12 mouse cellular contexts compared by ENCODE assay signal in genomic region chr4:47161103-47161755, GRCm38 (mm10). TPM values are rescaled to one million over a fixed set of nuclear protein-coding genes. Genes with fewer than 3 reads are reported as not detected.
DNase-seq lines count a peak whose midpoint lies in the region; ATAC-seq and TF ChIP-seq lines count a peak whose summit lies in the region.
"Had no signal": no experiment of that assay in that cellular context is flagged by ENCODE, and none has a peak within 500 bp of the region (broad histone marks: within the 10 kb centered on the region; RNA-seq: fewer than 3 reads in every experiment).

No protein-coding gene starts in this region.

- no peaks in the 10 kb centered on the region for H3K36me3 ChIP-seq in kidney, embryonic 15.5 days
- no peaks in the 10 kb centered on the region for H3K36me3 ChIP-seq in hindbrain, embryonic 13.5 days
- H3K36me3 ChIP-seq in neural tube, embryonic 13.5 days, result no peaks in the 10 kb centered on the region
- H3K36me3 ChIP-seq: liver, embryonic 15.5 days had no signal

- H3K4me3 ChIP-seq in kidney, embryonic 15.5 days (replicated peaks), result no peak overlapping the region
- no peak overlapping the region for H3K4me3 ChIP-seq in hindbrain, embryonic 13.5 days
- H3K4me3 ChIP-seq in neural tube, embryonic 13.5 days, result no peak overlapping the region
- H3K4me3 ChIP-seq in left cerebral cortex, adult 2 months, result no peak overlapping the region
- H3K4me3 ChIP-seq: liver, embryonic 15.5 days had no signal

- H3K4me1 ChIP-seq in kidney, embryonic 15.5 days, result peaks cover 8% of the 10 kb centered on the region; the same call in 1 of the 2 replicates
- H3K4me1 ChIP-seq in hindbrain, embryonic 13.5 days (replicated peaks), result peaks cover 10% of the 10 kb centered on the region
- H3K4me1 ChIP-seq in neural tube, embryonic 13.5 days (replicated peaks), result peaks cover 21% of the 10 kb centered on the region
- H3K4me1 ChIP-seq: liver, embryonic 15.5 days had no signal

- WGBS in kidney, embryonic 15.5 days, result 11% methylated on average over 4 of the region's 4 CpGs
- WGBS in hindbrain, embryonic 13.5 days, result 12% methylated on average over 3 of the region's 4 CpGs
- WGBS in neural tube, embryonic 13.5 days, result 6% methylated on average over 3 of the region's 4 CpGs

- intact Hi-C loops in left cerebral cortex, adult 2 months (cut with DNase I), result no loop called here

- no peak overlapping the region for H3K4me2 ChIP-seq in kidney, embryonic 15.5 days
- H3K4me2 ChIP-seq in hindbrain, embryonic 13.5 days, result no peak overlapping the region
- H3K4me2 ChIP-seq in neural tube, embryonic 13.5 days, result no peak overlapping the region
- H3K4me2 ChIP-seq: liver, embryonic 15.5 days had no signal

- no peak for DNase-seq in kidney, adult 11 months
- DNase-seq in brain, embryonic 14.5 days (ENCODE audit: low read depth), result peak; percentile 81
- DNase-seq in left cerebral cortex, adult 2 months (ENCODE audit: extremely low spot score in 1 of 2, low spot score in 2 of 2), result no peak
- no peak for DNase-seq in retina, embryonic 14.5 days (ENCODE audit: low spot score)
- DNase-seq: cerebellum, adult 8-10 months; heart, postnatal 10 days; kidney, postnatal 36 days; thymus, adult 18-20 months had no signal

- no peak for TF ChIP-seq CTCF in brain, embryonic 14.5 days (IDR thresholded peaks at IDR 0.05; ENCODE audit: borderline replicate concordance, extremely low read depth, insufficient read depth, insufficient read length)
- TF ChIP-seq CTCF in left cerebral cortex, adult 2 months (IDR thresholded peaks at IDR 0.05), result no peak

- no peak for ATAC-seq in kidney, embryonic 15.5 days (replicated peaks; ENCODE audit: low FRiP score)
- ATAC-seq in hindbrain, embryonic 13.5 days (ENCODE audit: low FRiP score), result peak; percentile 36; the same call in 1 of the 2 replicates
- peak; percentile 67 for ATAC-seq in neural tube, embryonic 13.5 days (ENCODE audit: low read depth)

- 0 out of 2 replicates have a peak overlapping the region, but pooled peaks have one; percentile 22 for H3K27ac ChIP-seq in kidney, embryonic 15.5 days
- H3K27ac ChIP-seq in hindbrain, embryonic 13.5 days, result no peak overlapping the region
- peak overlapping the region; percentile 49 for H3K27ac ChIP-seq in neural tube, embryonic 13.5 days (replicated peaks)
- H3K27ac ChIP-seq in left cerebral cortex, adult 2 months, result no peak overlapping the region
- H3K27ac ChIP-seq: liver, embryonic 15.5 days had no signal

- TF ChIP-seq POLR2A in brain, embryonic 14.5 days (IDR thresholded peaks at IDR 0.05; ENCODE audit: borderline replicate concordance, extremely low read depth, insufficient read depth, insufficient read length, poor library complexity, severe bottlenecking), result no peak

- no peak overlapping the region for H3K9ac ChIP-seq in kidney, embryonic 15.5 days
- no peak overlapping the region for H3K9ac ChIP-seq in hindbrain, embryonic 13.5 days
- no peak overlapping the region for H3K9ac ChIP-seq in neural tube, embryonic 13.5 days
- H3K9ac ChIP-seq: liver, embryonic 15.5 days had no signal

- H3K27me3 ChIP-seq in kidney, embryonic 15.5 days, result no peaks in the 10 kb centered on the region
- H3K27me3 ChIP-seq in hindbrain, embryonic 13.5 days, result 0 out of 2 replicates have a peak, but pooled peaks cover 3% of the 10 kb centered on the region
- no peaks in the 10 kb centered on the region for H3K27me3 ChIP-seq in neural tube, embryonic 13.5 days
- H3K27me3 ChIP-seq: liver, embryonic 15.5 days had no signal

- no peaks in the 10 kb centered on the region for H3K9me3 ChIP-seq in kidney, embryonic 15.5 days (replicated peaks)
- H3K9me3 ChIP-seq in hindbrain, embryonic 13.5 days, result peaks cover 8% of the 10 kb centered on the region; the same call in 1 of the 2 replicates
- 0 out of 2 replicates have a peak, but pooled peaks cover 5% of the 10 kb centered on the region for H3K9me3 ChIP-seq in neural tube, embryonic 13.5 days
- H3K9me3 ChIP-seq: liver, embryonic 15.5 days had no signal

RNA-seq across cellular contexts. Expression of gene Col15a1, which starts 46.7 kb away (rescaled TPM):
- polyA plus RNA-seq in kidney, embryonic 15.5 days (2015; fragmentation: Nextera tagmentation; extraction: Ambion mirVana), result 21.9 and 24.0 TPM in 2 replicates
- polyA plus RNA-seq in brain, embryonic 14.5 days (2012; rRNA removed), result 11.9 and 17.2 TPM in 2 replicates
- 2.9 and 3.7 TPM in 2 replicates for polyA plus RNA-seq in hindbrain, embryonic 13.5 days (2015; fragmentation: Nextera tagmentation; extraction: Ambion mirVana)
- 5.2 and 5.9 TPM in 2 replicates for polyA plus RNA-seq in neural tube, embryonic 13.5 days (2015; fragmentation: Nextera tagmentation; extraction: Ambion mirVana)
- 1 to 10 TPM; 6.1 to 6.7 TPM for total RNA-seq in left cerebral cortex, adult 2 months (2021)

Comparison
In these comparisons a context has a peak if more than half of its experiments do, and no peak if none do; other contexts are left out.
1. H3K27ac ChIP-seq: peak in kidney, embryonic 15.5 days (single experiment) and neural tube, embryonic 13.5 days (single experiment); none in hindbrain, embryonic 13.5 days (single experiment) and left cerebral cortex, adult 2 months (single experiment).